Mouse (Mus musculus) liver, embryonic 13.5 days (tissue): Measurements from ENCODE around the gene Hmga1b. TPM values are rescaled to one million over a fixed set of nuclear protein-coding genes. Genes with fewer than 3 reads are reported as not detected.
"Not testable (repeated sequence)": the region's sequence is repeated elsewhere in the genome, so short reads cannot be mapped to it uniquely, and the experiment has no call there.

Source experiments
- ATAC-seq: fragments of 200-750 bp; cut with Nextera tagmentation; 2 replicates; pipeline ENCODE4 v1.8.0; 2017; ENCODE audit warnings: low read depth, mild to moderate bottlenecking, moderate number of reproducible peaks, moderate library complexity
- DNase-seq: peaks from one replicate; pipeline ENCODE4 v3.0.0; 2022
- H3K27ac ChIP-seq: fragments of 300-500 bp; sonication (generic); 2 replicates; pipeline ENCODE4 v1.5.1; 2015; ENCODE audit warnings: moderate library complexity, mild to moderate bottlenecking, inconsistent platforms
- H3K27me3 ChIP-seq: fragments of 300-500 bp; sonication (generic); 2 replicates; pipeline ENCODE4 v1.6.1; 2015; ENCODE audit warnings: mild to moderate bottlenecking, inconsistent platforms
- H3K36me3 ChIP-seq: fragments of 300-500 bp; sonication (generic); 2 replicates; pipeline ENCODE4 v1.6.1; 2015; ENCODE audit warnings: mild to moderate bottlenecking, inconsistent platforms
- H3K4me1 ChIP-seq: fragments of 300-500 bp; sonication (generic); replicated peaks from 2 replicates; pipeline ENCODE4 v1.6.1; 2015; ENCODE audit warnings: inconsistent platforms
- H3K4me2 ChIP-seq: fragments of 300-500 bp; sonication (generic); 2 replicates; pipeline ENCODE4 v1.6.1; 2015; ENCODE audit warnings: inconsistent platforms, mild to moderate bottlenecking, moderate library complexity
- H3K4me3 ChIP-seq: fragments of 300-500 bp; sonication (generic); replicated peaks from 2 replicates; pipeline ENCODE4 v1.5.1; 2015; ENCODE audit warnings: mild to moderate bottlenecking, inconsistent platforms
- H3K9ac ChIP-seq: fragments of 300-500 bp; sonication (generic); 2 replicates; pipeline ENCODE4 v1.6.1; 2015; ENCODE audit warnings: mild to moderate bottlenecking, inconsistent platforms
- H3K9me3 ChIP-seq: fragments of 300-500 bp; sonication (generic); replicated peaks from 2 replicates; pipeline ENCODE4 v1.6.1; 2016; ENCODE audit warnings: inconsistent platforms
- WGBS: fragments of 180-500 bp; shearing (Covaris S2); methylation state at CpG from one replicate; pipeline ENCODE4 v1.1.7; 2015; ENCODE audit not compliant: insufficient replicate concordance; 5-methylcytosine and 5-hydroxymethylcytosine counted together
- polyA plus RNA-seq: library from polyadenylated mRNA; unstranded; fragments of >200 nt; fragmentation: Nextera tagmentation; extraction: Ambion mirVana; gene quantifications from 2 replicates; pipeline ENCODE4 v1.2.1, GENCODE M21; 2015

Hmga1b gene
- 4.9 and 6.5 TPM in 2 replicates for polyA plus RNA-seq

DNA sequence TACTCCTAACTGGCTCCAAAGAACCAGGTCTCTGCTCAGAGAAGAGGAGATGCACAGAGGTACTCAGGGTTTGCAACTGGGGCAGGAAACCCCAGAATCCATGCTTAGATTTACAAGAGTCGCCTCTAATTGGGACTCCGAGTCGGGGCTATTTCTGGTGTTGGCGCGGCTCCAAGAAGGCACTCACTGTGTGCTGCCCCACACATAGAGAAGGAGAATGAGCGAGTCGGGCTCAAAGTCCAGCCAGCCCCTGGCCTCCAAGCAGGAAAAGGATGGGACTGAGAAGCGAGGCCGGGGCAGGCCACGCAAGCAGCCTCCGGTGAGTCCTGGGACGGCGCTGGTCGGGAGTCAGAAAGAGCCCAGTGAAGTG is at the start of gene Hmga1b:
Gene Hmga1b (plus strand): TSS at position 123 of the 370 bp plus-strand sequence.
- peaks cover 21% of the 10 kb centered on the region for H3K9me3 ChIP-seq
- not testable (repeated sequence) for ATAC-seq, H3K4me1 ChIP-seq, H3K4me2 ChIP-seq, H3K36me3 ChIP-seq, H3K27ac ChIP-seq, DNase-seq, H3K9ac ChIP-seq, H3K4me3 ChIP-seq
- peaks cover 30% of the 10 kb centered on the region for H3K27me3 ChIP-seq
- 20% methylated on average over 14 of the region's 14 CpGs for WGBS

DNA sequence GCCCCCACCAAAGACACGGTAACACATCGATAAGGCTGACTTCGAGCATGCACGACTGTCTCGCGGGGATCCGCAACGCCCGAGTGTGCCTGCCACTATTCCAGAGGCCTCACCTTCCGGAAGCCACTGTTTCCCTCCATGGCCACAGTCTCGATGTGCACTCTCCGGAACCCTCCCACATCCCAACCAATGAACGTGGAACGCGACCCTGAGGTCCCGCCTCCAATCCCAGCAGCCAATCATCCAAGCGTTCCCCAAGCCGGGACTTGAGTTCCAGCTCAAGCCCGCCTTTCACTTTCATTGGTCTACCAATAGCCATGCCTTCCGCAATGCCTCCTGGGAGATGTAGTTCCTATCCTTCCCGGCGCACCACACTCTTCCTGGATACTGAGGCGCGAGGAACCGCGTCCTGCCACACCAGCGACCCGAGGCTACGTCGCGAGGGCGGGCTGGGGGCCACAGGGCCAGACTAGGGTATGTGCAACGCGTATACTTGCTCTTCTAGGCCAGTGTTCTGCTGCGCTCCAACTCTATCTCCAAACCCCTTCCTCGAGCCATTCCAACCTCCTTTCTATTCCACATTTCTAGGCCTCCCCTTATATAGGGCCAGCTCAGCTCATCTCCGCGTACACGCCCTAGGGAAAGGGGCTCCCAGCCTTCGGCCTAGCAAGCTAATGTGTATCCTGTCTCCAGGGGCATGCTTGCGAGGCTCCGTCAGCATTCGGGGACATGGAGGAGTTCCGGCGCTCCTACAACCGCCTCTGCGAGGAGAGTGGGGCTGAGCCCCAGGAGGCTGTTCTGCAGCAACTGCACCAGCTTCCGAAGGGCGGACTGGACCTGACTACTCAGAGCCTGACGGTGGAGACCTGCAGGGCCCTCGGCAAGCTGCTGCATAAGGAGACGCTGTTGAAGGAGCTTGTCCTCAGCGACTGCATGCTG is 48.7 kb upstream of the Hmga1b start, which contains the start of the genes Cenpx and Lrrc45:
Gene Cenpx (minus strand): TSS at position 159 of the 939 bp plus-strand sequence.
Gene Lrrc45 (plus strand): TSS at position 346 of the 939 bp plus-strand sequence.
- H3K27me3 ChIP-seq: no peaks in the 10 kb centered on the region
- 2% methylated on average over 53 of the region's 53 CpGs for WGBS
- peaks cover 53% of the 10 kb centered on the region for H3K36me3 ChIP-seq
- no peaks in the 10 kb centered on the region for H3K9me3 ChIP-seq
- H3K4me3 ChIP-seq: peak within 1 kb of the TSS; percentile 76
- DNase-seq (peak; percentile 97), ATAC-seq (peak; percentile 95)
- H3K9ac ChIP-seq: peak within 1 kb of the TSS; percentile 83
- peaks cover 34% of the 10 kb centered on the region for H3K4me1 ChIP-seq
- H3K4me2 ChIP-seq: peak within 1 kb of the TSS; percentile 99
- H3K27ac ChIP-seq: peak within 1 kb of the TSS; percentile 78

DNA sequence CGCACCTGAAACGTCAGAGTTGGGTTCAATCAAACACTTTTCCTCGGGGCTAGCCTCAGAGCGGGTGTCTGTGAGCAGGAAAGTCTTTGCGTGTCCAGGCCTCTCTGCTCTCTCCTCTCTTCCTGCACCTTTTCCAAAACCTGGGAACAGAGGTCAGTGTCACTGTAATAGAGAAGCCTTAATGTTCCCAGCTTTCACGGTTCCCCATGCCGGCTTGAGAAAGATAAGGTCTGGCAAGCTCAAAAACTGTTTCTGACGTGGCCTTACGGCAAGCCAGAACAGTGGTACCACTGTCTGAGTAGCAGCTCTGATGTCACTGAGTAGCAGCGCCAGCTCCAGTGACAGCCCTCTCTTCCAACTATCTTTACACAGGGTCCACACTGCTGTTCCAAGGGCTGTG is 48.0 kb upstream of the Hmga1b start:
- Histone ChIP-seq H3K27me3 (no peaks in the 10 kb centered on the region; the same call in 1 of the 2 replicates), H3K9me3 (no peaks in the 10 kb centered on the region), H3K27ac (no peak overlapping the region), H3K4me2 (peak overlapping the region; percentile 99), H3K36me3 (peaks cover 49% of the 10 kb centered on the region), H3K9ac (peak overlapping the region; percentile 79), H3K4me1 (peaks cover 34% of the 10 kb centered on the region), H3K4me3 (peak overlapping the region; percentile 76)
- 39% methylated on average over 10 of the region's 10 CpGs for WGBS
- ATAC-seq: no peak
- DNase-seq: no peak

DNA sequence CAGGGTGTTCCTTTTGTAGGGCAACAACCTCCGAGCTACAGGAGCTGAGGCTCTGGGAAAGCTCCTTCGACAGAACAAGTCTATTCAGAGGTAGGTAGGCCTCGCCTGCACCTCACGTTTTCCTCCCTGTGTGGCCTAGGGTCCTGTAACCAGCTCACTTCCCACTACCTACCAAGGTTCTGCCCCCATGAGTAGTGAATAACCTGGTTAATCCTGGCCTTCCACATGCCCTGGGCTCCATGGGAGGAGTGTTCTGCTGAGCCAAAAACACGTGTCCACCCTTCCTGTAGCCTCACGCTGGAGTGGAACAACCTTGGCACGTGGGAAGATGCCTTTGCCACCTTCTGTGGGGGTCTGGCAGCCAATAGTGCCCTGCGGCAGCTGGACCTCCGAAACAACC is 47.5 kb upstream of the Hmga1b start:
- peak overlapping the region; percentile 99 for H3K4me2 ChIP-seq
- 85% methylated on average over 9 of the region's 9 CpGs for WGBS
- 0 out of 2 replicates have a peak overlapping the region, but pooled peaks have one; percentile 79 for H3K9ac ChIP-seq
- DNase-seq: no peak
- no peak overlapping the region; the same call in 1 of the 2 replicates for H3K27ac ChIP-seq
- H3K4me1 ChIP-seq: peaks cover 34% of the 10 kb centered on the region
- peaks cover 6% of the 10 kb centered on the region for H3K27me3 ChIP-seq
- H3K4me3 ChIP-seq: peak overlapping the region; percentile 76; the same call in 1 of the 2 replicates
- no peaks in the 10 kb centered on the region for H3K9me3 ChIP-seq
- peaks cover 49% of the 10 kb centered on the region for H3K36me3 ChIP-seq
- ATAC-seq: no peak

DNA sequence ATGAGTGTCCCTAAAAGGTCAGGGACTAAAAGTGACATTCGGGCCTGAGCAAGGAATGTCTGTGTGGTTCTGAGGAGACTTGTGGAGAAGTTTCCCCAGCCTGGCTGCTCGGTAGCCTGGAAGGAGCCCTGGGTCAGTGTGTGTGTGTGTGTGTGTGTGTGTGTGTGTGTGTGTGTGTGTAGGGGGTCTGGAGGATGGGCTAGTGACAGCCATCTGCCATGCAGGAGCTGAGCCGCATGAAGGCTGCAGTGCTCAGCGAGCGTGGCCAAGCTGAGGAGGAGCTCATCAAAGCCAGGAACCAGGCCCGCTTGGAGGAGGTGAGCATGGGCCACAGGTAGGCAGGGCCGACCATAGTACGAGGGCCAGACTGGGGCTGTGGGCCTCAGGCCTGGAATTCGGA is 43.4 kb upstream of the Hmga1b start:
- Histone ChIP-seq H3K9ac (no peak overlapping the region), H3K4me2 (no peak overlapping the region), H3K36me3 (peaks cover 32% of the 10 kb centered on the region), H3K27ac (no peak overlapping the region), H3K27me3 (peaks cover 41% of the 10 kb centered on the region), H3K4me1 (peaks cover 37% of the 10 kb centered on the region), H3K9me3 (no peaks in the 10 kb centered on the region), H3K4me3 (no peak overlapping the region)
- ATAC-seq (no peak), DNase-seq (no peak)
- 79% methylated on average over 9 of the region's 9 CpGs for WGBS

DNA sequence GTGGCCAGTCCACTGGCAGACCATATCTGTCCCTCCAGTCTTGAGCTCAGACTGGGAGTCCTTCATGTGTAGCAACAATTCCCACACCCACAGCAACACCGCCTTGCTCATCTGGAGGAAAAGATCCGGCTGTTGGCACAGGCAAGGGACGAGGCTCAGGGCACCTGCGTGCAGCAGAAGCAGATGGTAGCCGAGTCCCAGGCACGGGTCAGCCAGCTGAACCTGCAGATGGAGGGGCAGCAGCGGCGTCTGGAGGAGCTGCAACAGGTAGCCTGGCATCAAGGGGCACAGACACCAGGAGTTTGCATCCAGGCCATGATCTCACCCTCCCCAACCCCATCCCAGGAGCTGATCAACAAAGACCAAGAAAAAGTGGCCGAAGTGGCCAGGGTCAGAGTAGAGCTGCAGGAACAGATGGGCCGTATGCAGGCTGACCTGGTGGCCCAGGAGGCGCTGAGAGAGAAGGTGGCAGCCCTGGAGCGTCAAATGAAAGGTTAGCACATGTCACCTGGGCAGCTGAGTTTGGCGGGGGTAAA is 42.7 kb upstream of the Hmga1b start:
- DNase-seq (no peak), ATAC-seq (no peak)
- 82% methylated on average over 13 of the region's 13 CpGs for WGBS
- H3K27ac ChIP-seq: no peak overlapping the region
- H3K4me2 ChIP-seq: no peak overlapping the region
- peaks cover 41% of the 10 kb centered on the region for H3K27me3 ChIP-seq
- peaks cover 32% of the 10 kb centered on the region for H3K36me3 ChIP-seq
- no peak overlapping the region for H3K4me3 ChIP-seq
- H3K9me3 ChIP-seq: no peaks in the 10 kb centered on the region
- H3K9ac ChIP-seq: no peak overlapping the region
- H3K4me1 ChIP-seq: peaks cover 30% of the 10 kb centered on the region

DNA sequence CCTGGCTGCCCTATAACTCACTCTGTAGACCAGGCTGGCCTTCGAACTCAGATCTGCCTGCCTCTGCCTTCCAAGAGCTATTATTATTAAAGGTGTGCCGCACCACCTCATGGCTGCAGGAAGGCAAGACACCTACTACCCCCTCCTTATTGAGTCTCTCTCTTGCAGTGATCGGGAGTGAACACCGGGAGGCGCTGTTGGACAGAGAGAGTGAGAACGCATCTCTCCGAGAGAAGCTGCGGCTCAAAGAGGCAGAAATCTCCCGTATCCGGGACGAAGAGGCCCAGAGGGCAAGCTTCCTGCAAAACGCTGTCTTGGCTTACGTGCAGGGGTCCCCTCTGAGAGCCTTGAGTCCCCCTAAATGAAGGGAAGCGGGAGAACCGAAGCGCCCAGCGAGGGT is 42.1 kb upstream of the Hmga1b start:
- Histone ChIP-seq H3K27ac (no peak overlapping the region), H3K9me3 (no peaks in the 10 kb centered on the region), H3K36me3 (peaks cover 31% of the 10 kb centered on the region), H3K4me2 (peak overlapping the region; percentile 81), H3K27me3 (peaks cover 44% of the 10 kb centered on the region), H3K4me3 (peak overlapping the region; percentile 58; the same call in 1 of the 2 replicates), H3K9ac (no peak overlapping the region), H3K4me1 (peaks cover 25% of the 10 kb centered on the region)
- peak; percentile 76 for DNase-seq
- 13% methylated on average over 17 of the region's 17 CpGs for WGBS
- no peak for ATAC-seq

DNA sequence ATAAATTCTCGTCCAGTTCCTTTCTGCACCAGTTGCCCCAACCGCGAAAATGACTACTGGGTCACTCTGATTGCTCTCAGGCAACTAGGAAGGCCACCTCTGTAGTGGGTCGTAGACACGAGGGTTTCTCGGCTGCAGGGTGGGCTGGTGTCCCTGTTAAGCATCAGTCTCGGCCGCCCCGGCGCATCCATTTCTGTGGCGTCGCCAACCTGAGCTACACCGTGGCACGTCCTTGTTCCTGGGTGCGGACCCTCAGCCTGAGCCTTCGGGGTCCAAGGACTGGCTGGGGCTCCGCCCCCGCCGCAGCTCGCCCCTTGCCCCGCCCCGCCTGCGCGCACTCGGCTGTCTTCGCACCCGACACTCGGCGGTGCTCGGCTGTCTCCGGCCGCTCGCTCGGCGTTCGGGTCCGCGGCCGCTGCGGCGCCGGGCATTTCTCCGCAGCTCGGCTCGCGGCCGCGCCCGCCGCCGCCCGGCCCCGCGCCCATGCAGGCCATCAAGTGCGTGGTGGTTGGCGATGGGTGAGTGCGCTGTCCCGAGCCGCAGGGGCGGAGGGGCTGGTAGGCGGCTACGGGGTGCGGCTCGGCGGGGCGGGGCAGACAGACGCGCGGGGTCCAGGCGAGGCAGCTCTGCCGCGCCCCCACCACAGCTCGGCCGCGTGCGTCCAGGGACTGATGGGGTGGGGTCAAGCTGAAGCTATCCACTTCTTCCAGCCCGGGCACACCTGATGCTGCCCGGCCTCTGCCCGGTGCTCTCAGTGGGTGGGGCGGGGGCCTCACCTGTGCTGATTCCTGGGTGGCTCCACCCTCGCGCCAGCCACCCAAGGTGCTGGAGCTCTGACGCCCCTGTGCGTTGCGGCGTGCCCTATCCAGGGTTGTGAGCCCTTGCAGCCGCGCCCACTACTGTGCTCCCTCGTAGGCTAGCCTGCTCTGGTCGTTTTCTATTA is 41.2 kb upstream of the Hmga1b start, which contains the start of gene Rac3:
Gene Rac3 (plus strand): TSS at position 347 of the 943 bp plus-strand sequence.
- WGBS: 1% methylated on average over 88 of the region's 90 CpGs
- H3K4me2 ChIP-seq: peak within 1 kb of the TSS; percentile 81
- no peak within 1 kb of the TSS for H3K27ac ChIP-seq
- no peak for DNase-seq
- H3K4me3 ChIP-seq: peak within 1 kb of the TSS; percentile 58
- peaks cover 52% of the 10 kb centered on the region for H3K27me3 ChIP-seq
- peaks cover 25% of the 10 kb centered on the region for H3K4me1 ChIP-seq
- H3K9me3 ChIP-seq: no peaks in the 10 kb centered on the region
- peaks cover 25% of the 10 kb centered on the region; the same call in 1 of the 2 replicates for H3K36me3 ChIP-seq
- peak; percentile 49 for ATAC-seq
- H3K9ac ChIP-seq: peak within 1 kb of the TSS; percentile 61

DNA sequence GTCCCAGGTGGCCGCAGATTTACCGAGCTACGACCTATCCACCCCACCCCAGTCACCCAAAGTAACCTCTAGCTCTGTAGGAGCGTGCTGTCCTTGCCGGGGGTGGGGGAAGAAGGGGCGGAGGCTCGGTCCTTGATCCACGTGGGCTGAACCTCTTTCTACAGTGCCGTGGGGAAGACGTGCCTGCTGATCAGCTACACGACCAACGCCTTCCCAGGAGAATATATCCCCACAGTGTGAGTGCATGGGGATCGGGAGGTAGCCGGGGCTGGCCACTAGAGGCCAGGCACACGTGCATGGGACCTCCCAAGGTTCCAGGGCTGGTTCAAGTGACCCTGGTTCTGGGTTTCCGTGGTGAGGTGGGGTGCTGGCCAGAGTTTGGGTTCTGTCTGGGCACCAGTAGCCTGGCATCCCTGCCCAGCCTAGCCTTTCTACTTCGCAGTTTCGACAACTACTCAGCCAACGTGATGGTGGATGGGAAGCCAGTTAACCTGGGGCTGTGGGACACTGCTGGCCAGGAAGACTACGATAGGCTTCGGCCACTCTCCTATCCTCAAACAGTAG is 40.4 kb upstream of the Hmga1b start:
- Histone ChIP-seq H3K4me2 (peak overlapping the region; percentile 81), H3K27ac (no peak overlapping the region), H3K36me3 (peaks cover 22% of the 10 kb centered on the region; the same call in 1 of the 2 replicates), H3K4me1 (peaks cover 32% of the 10 kb centered on the region), H3K9ac (peak overlapping the region; percentile 61), H3K27me3 (peaks cover 52% of the 10 kb centered on the region), H3K9me3 (no peaks in the 10 kb centered on the region), H3K4me3 (peak overlapping the region; percentile 58)
- WGBS: 21% methylated on average over 21 of the region's 21 CpGs
- DNase-seq: no peak
- ATAC-seq: no peak

DNA sequence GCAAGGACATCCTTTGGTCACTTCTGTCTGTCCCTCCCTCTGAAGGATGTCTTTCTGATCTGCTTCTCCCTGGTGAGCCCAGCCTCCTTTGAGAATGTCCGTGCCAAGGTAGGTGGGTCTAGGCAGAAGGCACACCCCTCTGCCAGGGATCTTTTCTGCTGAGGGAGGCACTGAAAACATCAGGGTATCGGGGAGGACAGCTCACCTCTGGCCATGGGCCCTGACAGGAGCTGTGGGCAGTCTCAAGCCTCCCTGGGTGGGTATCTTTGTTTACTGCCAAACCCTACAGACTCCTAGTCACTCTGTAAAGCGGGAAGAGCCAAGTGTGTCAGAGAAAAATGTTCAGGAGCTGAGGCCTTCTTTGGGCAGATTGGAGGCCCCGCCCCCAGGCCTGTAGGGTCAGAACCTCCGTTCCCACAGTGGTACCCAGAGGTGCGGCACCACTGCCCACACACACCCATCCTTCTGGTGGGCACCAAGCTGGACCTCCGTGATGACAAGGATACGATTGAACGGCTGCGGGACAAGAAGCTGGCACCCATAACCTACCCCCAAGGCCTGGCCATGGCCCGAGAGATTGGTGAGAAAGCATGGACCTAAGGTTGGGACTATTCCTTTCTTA is 39.7 kb upstream of the Hmga1b start:
- DNase-seq (no peak), ATAC-seq (no peak)
- peaks cover 52% of the 10 kb centered on the region for H3K27me3 ChIP-seq

More for the DNA sequence above, 39.7 kb upstream of the Hmga1b start:
- Histone ChIP-seq H3K27ac (no peak overlapping the region), H3K9ac (no peak overlapping the region), H3K9me3 (no peaks in the 10 kb centered on the region), H3K36me3 (peaks cover 16% of the 10 kb centered on the region; the same call in 1 of the 2 replicates), H3K4me1 (peaks cover 32% of the 10 kb centered on the region), H3K4me2 (no peak overlapping the region), H3K4me3 (no peak overlapping the region)
- WGBS: 76% methylated on average over 11 of the region's 11 CpGs
